Mouse (Mus musculus) kidney, adult 2 months (tissue): ENCODE data around the gene Prtn3.

ENCODE experiments used
- CTCF ChIP-seq: fragments of 200-500 bp; conservative IDR thresholded peaks from 2 replicates; pipeline ENCODE4 v1.5.1; 2011; ENCODE audit warnings: low read depth, mild to moderate bottlenecking, control low read depth, low read length, moderate library complexity, mixed read lengths; ENCODE audit not compliant: insufficient read depth, insufficient read length
- POLR2A ChIP-seq: fragments of 200-500 bp; IDR thresholded peaks from one replicate; pipeline ENCODE4 v1.6.1; 2011; ENCODE audit warnings: low read depth, low read length, control low read depth

GRCm38 (mm10) chr10:79932736-79933135 lies 58.5 kb downstream of the Prtn3 start:
- TF ChIP-seq CTCF (no peak), POLR2A (no peak)
